Mouse (Mus musculus) c-Kit-positive CD71-positive TER-119-positive erythroid progenitor cells, embryonic 14.5 days (primary cell): ENCODE data around the gene Yrdc.
A peak's percentile ranks its signal among the peaks of the same experiment; 100 is the strongest.

Experiments used
- DNase-seq: peaks from one replicate; pipeline ENCODE4 v3.0.0-alpha.2; 2013; ENCODE audit warnings: low spot score

The Yrdc gene

DNA sequence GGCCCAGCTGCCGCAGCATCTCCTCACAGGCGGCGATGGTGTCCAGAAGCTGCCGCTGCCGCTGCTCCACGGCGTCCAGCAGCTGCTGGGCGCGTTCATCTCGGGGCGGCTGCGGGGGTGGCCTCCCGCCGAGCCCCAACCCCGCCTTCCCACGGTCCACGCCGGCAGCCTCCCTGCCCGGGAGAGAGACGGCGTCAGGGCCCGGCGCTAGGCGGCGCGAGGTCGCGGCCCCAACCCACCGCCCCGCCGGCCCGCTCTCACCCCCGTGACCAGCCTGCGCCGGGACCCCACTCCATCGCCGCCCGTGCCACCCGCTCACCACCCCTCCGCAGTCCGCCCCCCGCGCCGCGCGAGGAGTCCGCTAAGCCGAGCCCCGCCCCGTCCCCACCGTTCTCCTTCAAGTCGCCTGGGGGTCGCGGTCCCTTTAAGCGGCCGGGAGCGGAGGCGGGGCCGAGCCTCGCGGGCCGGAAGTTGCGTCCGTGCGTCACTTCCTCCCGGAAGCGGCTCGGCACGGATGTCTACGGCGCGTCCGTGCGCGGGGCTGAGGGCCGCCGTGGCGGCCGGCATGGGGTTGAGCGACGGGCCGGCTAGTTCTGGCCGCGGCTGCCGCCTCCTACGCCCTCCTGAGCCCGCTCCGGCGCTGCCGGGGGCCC lies at the start of gene Yrdc:
Yrdc (plus strand) TSS at position 419 of the 653 bp plus-strand sequence.
- DNase-seq: peak; percentile 82

DNA sequence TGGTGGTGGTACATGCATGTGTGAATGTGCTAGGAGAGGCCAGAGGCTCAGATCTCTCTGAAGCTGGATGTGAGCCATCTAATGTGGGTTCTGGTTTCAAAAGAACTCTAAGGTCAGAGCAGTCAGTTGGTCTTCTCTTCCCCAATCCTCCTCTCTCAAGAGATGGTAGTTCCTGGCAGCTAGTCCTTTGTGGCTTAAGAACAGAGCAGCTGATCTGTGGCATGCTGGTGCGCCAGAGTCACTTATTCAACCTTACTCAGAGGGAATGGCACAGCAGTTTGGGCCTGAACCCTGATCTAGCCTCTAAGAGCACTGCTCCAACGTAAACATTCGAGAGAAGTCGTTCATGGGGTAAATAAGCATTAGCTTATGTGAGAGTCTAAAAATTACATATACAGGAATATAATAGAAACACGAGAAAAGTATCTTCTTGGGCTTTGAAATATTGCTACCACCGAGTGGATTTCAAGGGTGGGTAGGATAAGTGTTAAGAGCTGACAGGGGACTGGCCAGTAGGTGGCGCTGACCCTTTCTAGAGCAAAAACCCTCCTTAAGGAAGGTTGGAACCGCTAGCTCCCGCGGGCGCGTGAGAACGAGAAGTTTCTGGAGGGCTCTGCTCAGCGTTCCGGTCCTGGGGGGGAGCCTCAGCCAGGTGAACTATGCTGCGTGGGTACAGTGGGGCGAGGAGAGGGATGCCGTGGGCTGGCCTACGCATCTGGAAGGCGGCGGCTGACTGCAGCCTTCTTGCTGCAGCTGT lies 48.7 kb upstream of the Yrdc start, which contains the start of gene Mtf1:
Mtf1 (plus strand) TSS at position 553 of the 757 bp plus-strand sequence.
- DNase-seq: peak; percentile 92

DNA sequence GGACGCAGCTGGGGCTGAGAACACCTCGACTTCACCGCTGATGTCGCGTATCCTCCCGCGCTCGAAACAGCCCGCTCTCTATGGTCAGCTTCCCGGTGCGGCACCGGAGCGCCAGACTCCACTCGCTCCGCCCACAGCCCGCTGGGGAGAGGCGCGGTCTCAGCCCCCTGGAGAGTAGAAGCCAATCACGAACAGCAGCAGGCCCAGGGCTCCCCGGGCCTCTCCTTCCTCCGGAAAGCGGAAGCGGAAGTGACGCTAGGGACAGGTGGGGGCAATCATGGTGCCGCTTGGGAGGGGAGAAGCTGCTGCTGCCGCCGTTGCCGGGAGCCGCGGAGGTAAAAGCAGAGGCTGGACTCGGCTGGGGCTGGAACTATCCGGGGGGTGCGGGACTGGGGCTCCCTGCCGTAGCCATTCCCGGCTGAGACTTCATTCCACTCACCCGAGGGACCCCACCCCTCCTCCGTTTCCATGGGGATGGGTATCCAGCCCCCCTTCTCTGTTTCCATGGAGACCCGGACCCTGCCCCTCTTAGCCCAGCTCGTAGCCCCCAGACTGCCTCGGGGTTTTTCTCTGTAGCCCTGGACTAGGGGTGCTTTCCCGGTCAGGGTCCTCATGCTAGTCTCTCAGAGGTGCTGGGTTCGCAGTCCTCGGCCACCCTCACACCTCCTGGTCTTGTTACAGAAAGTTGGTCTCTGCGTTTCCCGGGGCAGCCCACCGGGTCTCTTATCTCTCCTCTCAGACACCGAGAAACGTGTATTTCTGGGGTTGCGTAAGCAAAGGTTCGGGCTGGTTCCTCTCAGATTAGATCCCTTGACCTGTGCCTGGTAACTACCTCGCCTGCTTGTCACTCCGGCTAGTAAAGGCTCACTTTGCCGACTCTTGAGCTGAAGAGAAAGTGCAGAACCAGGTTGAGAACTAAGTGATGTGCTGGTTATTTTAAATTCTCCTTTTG lies 47.9 kb upstream of the Yrdc start:
- peak; percentile 96 for DNase-seq

DNA sequence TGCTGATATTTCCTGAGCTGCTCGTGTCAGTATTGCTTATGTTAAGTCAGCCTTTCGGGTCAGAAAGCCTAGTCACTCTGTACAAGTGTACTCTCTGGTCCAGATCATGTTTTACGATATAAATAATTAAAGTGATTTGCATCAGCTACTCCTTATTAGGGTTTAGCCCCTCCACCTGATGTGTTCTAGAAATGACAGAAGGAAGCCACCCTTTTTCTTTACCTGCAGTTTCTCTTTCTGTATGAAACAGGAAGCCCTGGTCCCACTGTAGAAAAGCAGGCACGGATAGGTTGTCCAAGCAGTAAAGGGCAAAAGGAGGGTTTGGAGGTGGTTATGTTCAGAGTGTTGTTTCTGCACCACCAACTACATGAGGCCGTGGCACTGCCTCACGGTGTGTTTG lies 47.1 kb upstream of the Yrdc start:
- no peak for DNase-seq

DNA sequence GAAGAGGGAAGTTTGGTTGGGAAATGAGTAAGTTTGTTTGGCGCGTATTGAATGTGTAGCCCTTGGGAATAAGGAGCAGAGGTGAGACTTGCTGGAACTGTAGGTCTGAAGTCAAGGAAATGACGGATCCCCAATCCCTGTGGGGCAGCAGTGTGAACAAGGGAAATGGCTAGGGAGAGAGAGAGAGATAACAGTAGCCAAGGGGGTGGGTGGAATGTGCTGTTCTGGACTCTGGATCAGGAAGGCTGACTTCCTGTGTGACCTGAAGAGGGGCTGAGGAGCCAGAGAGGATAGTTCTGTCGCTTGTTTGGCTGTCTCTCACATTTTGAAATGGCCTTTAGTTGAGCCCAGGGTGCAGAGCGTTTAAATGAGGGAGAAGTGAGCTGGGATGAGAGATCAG lies 42.0 kb upstream of the Yrdc start:
- DNase-seq: no peak

DNA sequence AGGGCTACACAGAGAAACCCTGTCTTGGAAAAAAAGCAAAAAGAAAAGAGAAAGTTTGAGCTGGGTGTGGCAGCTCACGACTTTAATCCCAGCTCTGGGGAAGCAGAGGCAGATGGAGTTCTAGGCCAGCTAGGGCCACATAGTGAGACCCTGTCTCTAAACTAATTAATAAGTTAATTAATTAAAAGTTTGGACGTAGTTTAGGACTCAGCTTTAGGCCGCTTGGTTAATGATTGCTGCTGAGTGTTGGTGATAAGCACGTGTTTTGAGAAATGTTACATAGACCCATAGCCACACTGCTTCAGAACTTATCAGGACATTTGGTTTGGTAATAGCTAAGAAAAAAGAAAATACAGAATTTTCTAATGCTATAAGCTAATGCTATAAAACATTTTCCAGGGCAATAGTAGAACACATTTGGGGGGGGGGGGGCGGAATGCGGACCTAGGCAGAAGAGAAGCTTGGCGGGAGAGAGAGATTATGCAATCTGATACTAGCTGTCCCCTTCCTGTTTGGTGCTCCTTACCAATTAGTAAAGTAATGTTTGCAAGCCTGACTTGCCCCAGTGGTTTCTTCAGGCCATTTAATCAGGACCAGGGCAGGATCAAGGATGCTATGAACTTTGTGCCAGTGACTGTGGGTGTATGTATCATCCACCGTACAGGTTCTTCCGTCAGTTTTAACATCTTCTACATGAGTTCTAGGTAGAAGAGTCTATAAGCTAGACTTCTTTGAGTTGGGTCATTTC lies 41.2 kb upstream of the Yrdc start:
- no peak for DNase-seq

DNA sequence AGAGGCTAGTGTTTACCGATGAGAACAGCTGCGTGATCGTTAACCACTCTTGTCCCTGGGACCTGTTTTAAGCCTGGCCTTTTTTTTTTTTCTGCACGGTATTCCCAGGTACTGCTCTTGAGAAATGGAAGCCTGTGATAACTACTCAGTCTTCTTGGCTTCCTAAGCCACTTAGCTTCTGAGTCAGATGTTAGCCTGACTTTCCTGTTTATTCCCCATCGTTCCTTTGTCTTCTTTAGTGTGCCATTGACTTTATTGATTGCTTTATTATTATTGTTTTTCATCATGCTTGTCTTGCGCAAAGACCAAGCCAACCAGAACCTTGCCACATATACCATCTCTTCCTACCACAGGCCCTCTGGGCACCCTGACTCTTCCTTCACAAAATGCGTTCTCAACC lies 40.4 kb upstream of the Yrdc start:
- DNase-seq: no peak

DNA sequence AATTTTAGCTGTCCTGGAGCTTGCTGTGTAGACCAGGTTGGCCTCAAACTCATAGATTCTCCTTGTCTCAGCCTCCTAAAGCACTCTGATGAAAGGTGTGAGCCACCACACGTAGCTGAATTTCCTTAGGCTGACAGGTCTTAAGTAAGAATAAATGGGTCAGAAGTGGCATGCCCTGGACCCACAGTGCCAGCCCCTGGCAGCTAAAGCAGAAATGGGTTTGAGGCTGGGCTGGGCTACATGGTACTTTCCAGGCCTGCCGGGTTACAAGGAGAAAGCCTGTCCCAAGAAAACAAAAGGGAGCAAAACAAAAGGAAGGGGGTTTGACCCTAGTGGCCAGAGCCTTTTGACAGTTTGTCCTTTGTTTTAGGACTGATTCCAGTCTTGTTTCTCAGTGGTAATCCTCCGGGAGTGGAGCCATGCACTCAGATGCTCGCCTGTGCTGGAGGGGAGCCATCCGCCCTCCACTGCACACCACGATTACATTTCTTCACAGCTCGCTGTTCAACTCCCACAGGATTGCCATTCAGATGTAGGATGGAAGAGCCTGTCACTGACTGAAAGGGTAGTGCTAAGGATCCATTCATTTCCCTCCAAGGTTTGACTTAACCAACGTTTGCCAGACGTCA lies 39.0 kb upstream of the Yrdc start:
- no peak for DNase-seq

DNA sequence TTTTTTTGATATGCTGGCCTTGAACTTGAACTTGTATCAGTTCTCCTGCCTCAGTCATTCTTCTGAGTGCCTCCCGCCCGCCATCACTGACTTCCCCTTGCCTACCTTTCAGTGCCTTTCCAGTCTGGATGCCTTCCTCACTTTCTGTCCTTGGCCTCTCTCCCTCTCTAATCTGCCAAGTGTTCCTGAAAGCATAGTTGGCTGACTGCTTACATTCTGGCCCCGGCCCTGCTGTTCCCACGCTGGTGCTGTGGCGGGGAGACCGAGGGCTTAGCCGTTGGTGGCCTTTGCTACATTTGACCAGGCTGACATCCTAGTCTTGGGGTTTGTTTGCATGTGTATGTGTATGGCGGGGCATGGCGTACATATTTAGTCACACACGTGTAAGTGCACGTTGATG lies 34.6 kb upstream of the Yrdc start:
- no peak for DNase-seq

DNA sequence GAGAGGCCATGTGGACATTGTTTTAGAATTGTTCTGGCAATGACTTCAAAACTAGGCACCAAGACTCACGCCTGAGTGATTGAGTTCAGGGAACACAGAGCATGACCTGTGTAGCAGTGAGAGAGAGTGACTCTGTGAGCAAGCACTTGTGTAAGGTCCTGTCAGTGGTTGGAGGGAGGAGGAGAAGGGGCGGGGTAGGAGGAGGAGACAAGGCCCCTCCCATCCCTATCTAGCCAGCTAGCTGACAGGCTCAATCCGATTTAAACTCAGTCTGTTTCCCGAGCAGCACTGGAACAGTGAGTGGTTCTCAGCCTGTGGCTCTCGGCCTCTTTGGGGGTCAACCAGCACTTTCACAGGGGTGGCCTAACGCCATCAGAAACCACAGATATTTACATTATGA lies 32.7 kb upstream of the Yrdc start:
- peak; percentile 68 for DNase-seq

DNA sequence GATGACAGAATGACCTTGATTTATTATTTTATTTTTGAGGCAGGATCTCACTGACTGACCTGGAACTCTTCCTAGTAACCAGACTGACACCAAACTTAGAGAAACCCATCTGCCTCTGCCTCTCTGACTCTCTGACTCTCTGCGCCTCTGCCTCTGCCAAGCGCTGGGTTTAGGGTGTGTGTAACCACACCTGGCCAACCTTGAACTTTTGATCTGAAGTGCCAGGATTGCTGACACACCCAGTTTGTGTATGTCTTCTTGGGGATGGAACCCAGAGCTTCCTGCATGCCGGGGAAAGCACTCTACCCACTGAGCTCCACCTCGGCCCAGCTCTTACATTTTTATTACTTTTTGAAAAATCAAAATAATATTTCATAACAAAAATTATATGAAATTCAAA lies 31.6 kb upstream of the Yrdc start:
- DNase-seq: no peak

DNA sequence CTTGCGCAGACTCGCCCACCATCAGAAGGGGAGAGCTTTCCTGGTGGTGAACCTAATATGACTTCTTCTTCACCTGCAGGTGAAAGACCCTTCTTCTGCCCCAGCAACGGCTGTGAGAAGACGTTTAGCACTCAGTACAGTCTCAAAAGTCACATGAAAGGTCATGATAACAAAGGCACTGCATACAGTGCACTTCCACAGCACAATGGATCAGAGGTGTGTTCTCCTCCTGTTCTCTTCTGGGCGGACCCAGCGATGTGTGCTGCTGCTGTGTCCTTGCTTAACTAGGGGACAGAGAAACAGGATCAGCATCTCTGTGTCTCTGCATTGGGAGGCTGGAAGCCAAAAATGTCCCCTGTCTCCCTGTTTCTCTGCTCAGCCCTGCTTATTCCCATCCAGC lies 25.5 kb upstream of the Yrdc start:
- DNase-seq: no peak

DNA sequence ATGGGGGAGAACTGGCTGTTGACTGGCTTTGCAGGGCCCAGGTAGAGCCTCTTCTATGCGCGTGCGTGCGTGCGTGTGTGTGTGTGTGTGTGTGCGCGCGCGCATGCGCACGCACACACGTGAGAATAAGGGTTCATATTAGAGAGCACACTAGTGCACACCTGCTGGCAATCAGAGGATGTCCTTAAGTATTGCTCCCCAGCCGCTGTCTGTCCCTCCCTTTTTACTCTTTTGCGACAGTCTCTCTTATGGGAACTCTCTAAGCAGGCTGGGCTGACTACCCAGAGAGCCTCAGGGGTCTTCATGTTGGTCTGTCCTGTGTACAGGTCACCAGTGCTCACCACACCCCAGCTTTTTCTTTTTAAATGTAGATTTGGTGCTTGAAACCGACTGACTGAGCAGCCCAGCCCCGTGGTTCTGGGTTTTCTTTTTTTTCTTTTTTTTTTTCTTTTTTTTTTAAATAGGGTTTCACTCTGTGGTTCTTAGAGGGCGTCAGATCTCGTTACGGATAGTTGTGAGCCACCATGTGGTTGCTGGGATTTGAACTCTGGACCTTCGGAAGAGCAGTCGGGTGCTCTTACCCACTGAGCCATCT lies 25.0 kb upstream of the Yrdc start:
- DNase-seq: no peak

DNA sequence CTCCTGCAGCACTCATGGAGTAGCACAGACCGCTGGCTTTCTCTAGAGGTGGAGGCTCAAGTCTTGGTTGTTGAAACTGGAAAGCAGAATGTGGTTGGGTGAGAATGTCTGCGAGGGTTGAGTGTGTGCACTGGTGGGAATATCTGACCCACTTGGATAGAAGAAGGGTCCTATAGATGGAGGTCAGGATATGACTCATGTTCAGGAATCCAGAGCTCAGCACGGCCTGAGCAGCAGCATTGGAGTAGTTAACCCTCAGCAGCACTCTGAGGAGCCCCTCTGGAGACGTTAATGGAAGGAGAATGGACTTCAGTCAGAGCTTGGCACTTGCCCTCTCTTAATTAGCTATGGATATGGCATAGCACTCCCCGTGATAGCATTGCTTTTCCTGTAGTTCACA lies 20.8 kb upstream of the Yrdc start:
- no peak for DNase-seq

DNA sequence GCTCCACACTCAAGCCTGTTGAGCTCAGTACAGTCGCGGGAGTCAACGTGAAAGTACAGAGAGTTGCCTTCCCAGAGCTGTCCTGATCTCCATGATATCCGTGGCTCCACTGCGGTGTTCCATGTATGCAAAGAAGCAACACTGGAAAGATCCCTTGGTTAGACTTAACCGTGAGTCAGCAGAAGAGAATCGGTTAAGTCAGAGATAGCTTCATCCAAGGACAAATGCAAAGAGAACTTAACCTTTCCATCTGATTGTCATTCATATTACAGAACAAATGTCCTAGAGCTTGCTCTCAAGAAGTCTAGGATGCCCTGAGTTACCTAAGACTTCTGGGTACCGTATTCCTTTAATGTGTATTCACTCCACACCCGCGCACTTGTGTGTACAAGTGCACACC lies 17.7 kb upstream of the Yrdc start:
- no peak for DNase-seq

DNA sequence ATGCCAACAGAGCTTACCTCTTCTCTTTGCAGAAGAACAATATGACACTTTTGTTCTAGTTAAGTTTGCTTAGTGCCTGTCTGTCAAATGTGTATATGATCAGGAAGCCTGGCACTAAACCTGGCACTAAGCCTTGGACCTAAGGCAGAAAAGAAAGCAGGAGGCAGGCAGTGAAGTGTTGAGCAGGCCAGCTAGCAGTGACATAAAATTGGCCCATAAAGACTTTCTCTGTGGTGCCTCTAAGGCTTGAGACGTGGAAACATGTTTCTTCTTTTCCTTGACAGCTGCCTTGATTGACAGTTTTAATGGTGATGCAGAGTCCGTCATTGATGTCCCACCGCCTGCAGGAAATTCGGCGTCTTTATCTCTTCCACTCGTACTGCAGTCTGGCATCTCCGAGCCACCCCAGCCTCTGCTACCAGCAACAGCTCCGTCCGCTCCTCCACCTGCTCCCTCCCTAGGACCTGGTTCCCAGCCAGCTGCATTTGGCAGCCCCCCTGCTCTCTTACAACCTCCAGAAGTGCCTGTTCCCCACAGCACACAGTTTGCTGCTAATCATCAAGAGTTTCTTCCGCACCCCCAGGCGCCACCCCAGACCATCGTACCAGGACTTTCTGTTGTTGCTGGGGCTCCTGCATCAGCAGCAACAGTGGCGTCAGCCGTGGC lies 12.3 kb upstream of the Yrdc start:
- no peak for DNase-seq

DNA sequence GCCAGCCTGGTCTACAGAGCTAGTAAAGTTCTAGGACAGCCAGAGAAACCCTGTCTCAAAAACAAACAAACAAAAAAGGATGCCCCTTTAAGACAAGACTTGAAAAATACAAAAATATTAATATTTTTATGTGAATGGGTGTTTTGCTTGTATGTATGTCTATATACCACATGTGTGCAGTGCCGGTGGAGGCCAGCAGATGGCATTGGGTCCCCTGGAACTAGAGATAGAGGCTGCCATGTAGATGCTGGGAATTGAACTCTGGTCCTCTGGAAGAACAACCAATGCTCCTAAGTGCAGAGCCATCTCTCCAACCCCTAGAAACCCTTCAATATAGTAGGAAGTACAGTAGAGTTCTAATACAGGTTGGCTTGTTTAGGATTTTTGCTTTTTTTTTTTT lies 9.5 kb upstream of the Yrdc start:
- no peak for DNase-seq

DNA sequence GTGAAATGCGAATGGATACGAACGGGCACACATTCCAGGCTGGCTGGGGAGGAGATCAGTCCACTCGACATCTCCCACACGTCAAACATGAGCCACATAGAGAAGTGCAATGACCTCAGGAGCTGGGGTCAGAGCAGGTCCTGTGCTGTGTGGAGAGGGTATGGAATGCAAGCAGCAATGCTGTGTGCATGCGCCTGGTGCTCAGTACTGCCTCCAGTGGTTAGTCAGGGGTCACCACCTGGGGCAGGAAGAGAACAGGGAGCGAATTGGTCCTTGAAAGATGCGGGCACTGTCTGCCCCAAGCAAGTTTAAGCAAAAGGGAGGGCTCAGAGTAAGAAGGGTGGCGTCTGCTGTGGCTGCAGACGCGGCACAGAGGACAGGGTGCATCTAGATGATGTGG lies 7.0 kb upstream of the Yrdc start:
- DNase-seq: no peak

DNA sequence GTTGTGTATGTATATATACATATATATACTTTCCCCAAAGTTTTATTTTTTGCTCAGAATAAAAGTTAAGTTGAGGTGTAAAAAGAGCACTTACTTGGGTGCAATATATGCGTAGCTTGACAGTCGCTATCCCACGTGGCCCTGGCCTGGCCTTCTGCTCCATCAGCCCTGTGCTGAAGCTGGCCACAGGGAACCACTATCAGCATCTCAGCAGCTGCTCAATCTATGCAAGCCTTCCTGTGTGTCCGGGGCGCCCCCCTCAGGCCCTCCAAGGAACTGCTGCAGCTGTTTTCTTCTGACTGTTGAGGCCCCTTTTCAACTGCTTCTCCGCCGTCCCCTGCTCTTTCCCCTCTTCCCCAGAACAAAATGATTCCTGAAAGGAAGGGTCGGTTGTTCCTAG lies 2.9 kb upstream of the Yrdc start:
- DNase-seq: peak; percentile 79

DNA sequence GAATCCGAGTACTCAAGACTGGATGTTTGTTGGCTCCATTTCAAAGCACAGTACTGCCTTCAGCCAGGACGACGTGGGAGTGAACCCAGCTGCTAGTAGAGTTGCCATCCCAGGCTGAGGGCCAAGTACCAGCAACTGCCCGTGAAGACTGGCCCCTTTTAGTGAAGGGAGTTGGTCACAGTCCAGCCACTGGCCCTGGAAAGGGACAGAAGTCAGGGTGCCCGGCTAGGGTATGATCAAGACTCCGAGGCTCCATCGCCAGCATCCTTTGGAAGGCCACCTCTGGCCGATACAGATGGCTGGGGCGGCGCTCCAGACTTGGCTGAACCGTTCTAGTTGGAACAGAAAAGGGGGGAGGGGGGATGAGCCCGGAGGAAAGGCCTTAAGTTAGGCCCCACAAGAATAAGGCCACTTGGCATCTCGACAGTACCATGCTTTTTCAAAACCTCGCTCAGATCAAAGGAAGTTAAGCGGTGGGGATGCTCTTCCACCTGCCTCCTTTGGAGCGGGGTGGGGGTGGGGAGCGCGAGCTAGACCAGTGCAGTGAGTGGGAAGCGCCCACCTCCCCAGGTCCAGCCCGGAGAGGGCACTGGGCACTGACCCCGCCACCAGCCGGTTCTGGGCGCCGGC lies 733 bp upstream of the Yrdc start:
- DNase-seq: peak; percentile 28
